ENCODE assay signal across 33 mouse cellular contexts in the genomic region with DNA sequence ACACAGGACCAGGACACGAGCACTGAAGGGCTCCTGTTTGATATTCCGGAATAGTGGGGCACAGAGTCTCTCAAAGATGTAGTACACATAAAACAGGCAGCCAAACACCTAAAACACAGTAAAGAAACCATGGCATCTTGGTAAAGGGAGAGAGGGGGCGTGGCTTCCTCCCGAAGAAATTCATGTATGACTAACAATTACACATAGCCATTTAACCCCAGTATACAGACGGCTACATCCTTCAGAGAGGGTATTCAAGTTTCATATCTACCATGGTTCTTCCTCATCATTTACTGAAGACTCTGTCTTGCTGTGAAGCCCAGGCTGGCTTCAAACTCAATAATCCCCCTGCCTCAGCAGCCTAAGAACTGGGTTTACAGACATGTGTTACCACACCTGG. TPM values are rescaled to one million over a fixed set of nuclear protein-coding genes. Genes with fewer than 3 reads are reported as not detected.
A peak's percentile ranks its signal among the peaks of the same experiment; 100 is the strongest.
DNase-seq lines count a peak whose midpoint lies in the region; ATAC-seq and TF ChIP-seq lines count a peak whose summit lies in the region.
"Had no signal": no experiment of that assay in that cellular context is flagged by ENCODE, and none has a peak within 500 bp of the region (broad histone marks: within the 10 kb centered on the region; RNA-seq: fewer than 3 reads in every experiment).

No protein-coding gene starts in this region.

- TF ChIP-seq RAD21 in CH12.LX (IDR thresholded peaks at IDR 0.05; ENCODE audit: low read depth, low read length) = no peak

- H3K79me2 ChIP-seq in CH12.LX (replicated peaks; ENCODE audit: control insufficient read depth, extremely low read depth, insufficient read depth, poor library complexity, severe bottlenecking) = no peaks in the 10 kb centered on the region

- H3K27me3 ChIP-seq in liver, postnatal 0 days (ENCODE audit: insufficient read depth, low read length) = no peaks in the 10 kb centered on the region
- H3K27me3 ChIP-seq in liver, embryonic 12.5 days (replicated peaks) = no peaks in the 10 kb centered on the region
- H3K27me3 ChIP-seq in CH12.LX (replicated peaks) = no peaks in the 10 kb centered on the region
- H3K27me3 ChIP-seq in splenic B cell, adult 2 months (ENCODE audit: control insufficient read depth, insufficient read depth, low read length, poor library complexity, severe bottlenecking) = no peaks in the 10 kb centered on the region
- no peaks in the 10 kb centered on the region for H3K27me3 ChIP-seq in midbrain, embryonic 16.5 days (ENCODE audit: control insufficient read depth, insufficient read depth, low read depth, low read length)
- H3K27me3 ChIP-seq: forebrain, embryonic 15.5 days; hindbrain, embryonic 13.5 days; kidney, embryonic 15.5 days; liver, embryonic 13.5 days; midbrain, embryonic 15.5 days; stomach, embryonic 15.5 days had no signal

- dilution Hi-C loops in CH12.LX (cut with MboI; ENCODE audit: extremely low pct_ligation_motif_present, extremely low pct_unique_long_range_greater_than_20kb, low sequenced_read_pairs) = no loop called here

- TF ChIP-seq POLR2A in CH12.LX (IDR thresholded peaks at IDR 0.05; ENCODE audit: low read depth, low read length) = no peak

- H3K9me3 ChIP-seq in liver, postnatal 0 days (ENCODE audit: low read length) = no peaks in the 10 kb centered on the region
- no peaks in the 10 kb centered on the region for H3K9me3 ChIP-seq in liver, embryonic 12.5 days (replicated peaks)
- H3K9me3 ChIP-seq in CH12.LX (replicated peaks; ENCODE audit: low read length) = no peaks in the 10 kb centered on the region
- no peaks in the 10 kb centered on the region for H3K9me3 ChIP-seq in midbrain, embryonic 16.5 days (replicated peaks; ENCODE audit: control insufficient read depth, low read length, poor library complexity, severe bottlenecking)
- H3K9me3 ChIP-seq: forebrain, embryonic 15.5 days; hindbrain, embryonic 13.5 days; kidney, embryonic 15.5 days; liver, embryonic 13.5 days; midbrain, embryonic 10.5 days; midbrain, embryonic 15.5 days; stomach, embryonic 15.5 days had no signal

- H3K4me1 ChIP-seq in liver, postnatal 0 days (ENCODE audit: insufficient read depth) = no peaks in the 10 kb centered on the region
- H3K4me1 ChIP-seq in liver, embryonic 12.5 days = no peaks in the 10 kb centered on the region
- peaks cover 11 to 22% of the 10 kb centered on the region in 2 experiments for H3K4me1 ChIP-seq in CH12.LX (ENCODE audit: control insufficient read depth in 1 of 2, insufficient read depth in 2 of 2)
- no peaks in the 10 kb centered on the region for H3K4me1 ChIP-seq in midbrain, embryonic 16.5 days (ENCODE audit: control insufficient read depth, insufficient read depth, low read length)
- H3K4me1 ChIP-seq: forebrain, embryonic 15.5 days; hindbrain, embryonic 13.5 days; kidney, embryonic 15.5 days; liver, embryonic 13.5 days; midbrain, embryonic 10.5 days; midbrain, embryonic 15.5 days; stomach, embryonic 15.5 days had no signal

- in situ Hi-C loops in CH12.LX (cut with MboI; ENCODE audit: low pct_ligation_motif_present, low pct_unique_long_range_greater_than_20kb, low sequenced_read_pairs) = no loop called here

- peaks cover 44% of the 10 kb centered on the region for H3K36me3 ChIP-seq in liver, postnatal 0 days (replicated peaks; ENCODE audit: insufficient read depth, low read length)
- H3K36me3 ChIP-seq in liver, embryonic 12.5 days = peaks cover 71% of the 10 kb centered on the region
- H3K36me3 ChIP-seq in CH12.LX (replicated peaks in 1 of 2; ENCODE audit: control insufficient read depth in 1 of 2, insufficient read depth in 1 of 2, low read length in 1 of 2) = peaks cover 6 to 35% of the 10 kb centered on the region in 2 experiments
- peaks cover 10% of the 10 kb centered on the region for H3K36me3 ChIP-seq in splenic B cell, adult 2 months (ENCODE audit: control insufficient read depth, insufficient read depth, low read length, poor library complexity, severe bottlenecking)
- H3K36me3 ChIP-seq in midbrain, embryonic 16.5 days (ENCODE audit: control insufficient read depth, insufficient read depth, low read length) = peaks cover 4% of the 10 kb centered on the region; the same call in 1 of the 2 replicates
- H3K36me3 ChIP-seq: midbrain, embryonic 15.5 days had no signal

- no peak overlapping the region for H3K9ac ChIP-seq in liver, postnatal 0 days (replicated peaks)
- no peak overlapping the region for H3K9ac ChIP-seq in liver, embryonic 12.5 days
- no peak overlapping the region for H3K9ac ChIP-seq in CH12.LX (ENCODE audit: insufficient read depth, low read depth)
- H3K9ac ChIP-seq in midbrain, embryonic 16.5 days (ENCODE audit: low read depth, low read length) = no peak overlapping the region
- H3K9ac ChIP-seq: forebrain, embryonic 15.5 days; hindbrain, embryonic 13.5 days; kidney, embryonic 15.5 days; liver, embryonic 13.5 days; midbrain, embryonic 15.5 days; stomach, embryonic 15.5 days had no signal

- DNase-seq in liver, postnatal 0 days = no peak
- DNase-seq in CH12.LX (ENCODE audit: extremely low read depth) = peak; percentile 33
- DNase-seq in induced T-regulatory cell, adult 2 months (ENCODE audit: low read depth) = peak; percentile 21
- peak; percentile 38 for DNase-seq in splenic B cell, adult 2 months (ENCODE audit: low read depth, low spot score)
- DNase-seq in layer of hippocampus, postnatal 36 days = no peak
- no peak for DNase-seq in embryo, embryonic 9.5 days (ENCODE audit: extremely low spot score)
- DNase-seq: adrenal gland, adult 2 months; cerebellum, adult 11 months; cerebellum, postnatal 10 days; gastrocnemius, postnatal 25 days; heart, postnatal 4 days; kidney, adult 18-20 months; kidney, postnatal 25 days; left cerebral cortex, postnatal 4 days; liver, embryonic 13.5 days; lung, adult 2 months; lung, postnatal 10 days; right cerebral cortex, postnatal 4 days; thymus, postnatal 36 days had no signal

- 0 out of 2 replicates have a peak, but pooled peaks have one; percentile 3 for ATAC-seq in liver, postnatal 0 days
- ATAC-seq in liver, embryonic 12.5 days = no peak
- no peak for ATAC-seq in midbrain, embryonic 16.5 days
- ATAC-seq: activated CD4-positive, CD25-positive, alpha-beta regulatory T cell, adult 4 months; forebrain, embryonic 15.5 days; midbrain, embryonic 15.5 days had no signal

- TF ChIP-seq EP300 in liver, postnatal 0 days (IDR thresholded peaks at IDR 0.05; ENCODE audit: low read depth) = no peak
- no peak for TF ChIP-seq EP300 in CH12.LX (IDR thresholded peaks at IDR 0.05; ENCODE audit: low read length)

- TF ChIP-seq CTCF in liver, postnatal 0 days (IDR thresholded peaks at IDR 0.05; ENCODE audit: low read depth) = no peak
- no peak for TF ChIP-seq CTCF in CH12.LX (conservative IDR thresholded peaks at IDR 0.05 in 1 of 2, IDR thresholded peaks at IDR 0.05 in 1 of 2; ENCODE audit: low read depth in 2 of 2, low read length in 2 of 2)

- no peak overlapping the region for H3K27ac ChIP-seq in liver, postnatal 0 days (ENCODE audit: low read depth)
- no peak overlapping the region for H3K27ac ChIP-seq in liver, embryonic 12.5 days
- peak overlapping the region; percentile 67 for H3K27ac ChIP-seq in CH12.LX (ENCODE audit: insufficient read depth, low read depth)
- no peak overlapping the region for H3K27ac ChIP-seq in midbrain, embryonic 16.5 days (ENCODE audit: low read length)
- H3K27ac ChIP-seq: forebrain, embryonic 15.5 days; hindbrain, embryonic 13.5 days; kidney, embryonic 15.5 days; left cerebral cortex, adult 2 months; liver, embryonic 13.5 days; midbrain, embryonic 10.5 days; midbrain, embryonic 15.5 days; stomach, embryonic 15.5 days had no signal

- 76% methylated on average over 5 of the region's 5 CpGs for WGBS in liver, postnatal 0 days (ENCODE audit: insufficient replicate concordance)
- WGBS in liver, embryonic 12.5 days (ENCODE audit: insufficient replicate concordance) = 75% methylated on average over 5 of the region's 5 CpGs
- WGBS in midbrain, embryonic 16.5 days = 90% methylated on average over 5 of the region's 5 CpGs

- H3K4me2 ChIP-seq in liver, postnatal 0 days (ENCODE audit: low read depth, low read length) = no peak overlapping the region
- no peak overlapping the region for H3K4me2 ChIP-seq in liver, embryonic 12.5 days
- H3K4me2 ChIP-seq in CH12.LX (ENCODE audit: insufficient read depth, low read depth, poor library complexity, severe bottlenecking) = peak overlapping the region; percentile 61
- H3K4me2 ChIP-seq in midbrain, embryonic 16.5 days (ENCODE audit: low read length) = no peak overlapping the region
- H3K4me2 ChIP-seq: forebrain, embryonic 15.5 days; heart, embryonic 11.5 days; hindbrain, embryonic 13.5 days; kidney, embryonic 15.5 days; liver, embryonic 13.5 days; midbrain, embryonic 15.5 days; stomach, embryonic 15.5 days had no signal

- H3K4me3 ChIP-seq in liver, postnatal 0 days (ENCODE audit: low read depth, low read length) = no peak overlapping the region
- no peak overlapping the region for H3K4me3 ChIP-seq in liver, embryonic 12.5 days
- H3K4me3 ChIP-seq in CH12.LX (replicated peaks in 1 of 3; ENCODE audit: low read depth in 2 of 3, low read length in 2 of 3, poor library complexity in 1 of 3) = peak overlapping the region in 1 of 3 experiments; percentile 29
- H3K4me3 ChIP-seq in midbrain, embryonic 16.5 days (ENCODE audit: low read depth, low read length) = no peak overlapping the region
- H3K4me3 ChIP-seq: forebrain, embryonic 15.5 days; hindbrain, embryonic 13.5 days; kidney, embryonic 15.5 days; left cerebral cortex, adult 2 months; liver, embryonic 13.5 days; midbrain, embryonic 10.5 days; midbrain, embryonic 15.5 days; stomach, embryonic 15.5 days had no signal

TF ChIP-seq in CH12.LX, 34 proteins besides CTCF, POLR2A, EP300 and RAD21 (continues in another document):
- peak; percentile 21; the same call in 1 of the 2 replicates for TF ChIP-seq MXI1 (IDR thresholded peaks at IDR 0.05; ENCODE audit: low read depth, low read length)
- 0 out of 2 replicates have a peak, but pooled peaks have one; percentile 5 for TF ChIP-seq CHD1 (IDR thresholded peaks at IDR 0.05; ENCODE audit: low read depth, low read length)

RNA-seq across cellular contexts. Expression of a gene that starts 16.8 kb away (rescaled TPM):
- not detected in 2 replicates for polyA plus RNA-seq in liver, postnatal 0 days (2015; fragmentation: Nextera tagmentation; extraction: Ambion mirVana)
- polyA plus RNA-seq in liver, embryonic 12.5 days (2016; fragmentation: Nextera tagmentation; extraction: Ambion mirVana) = 0.23 TPM in 1 of 2 replicates, not detected in the other
- total RNA-seq in CH12.LX (2012; rRNA removed) (not detected in 2 replicates), CH12.LX (2014; rRNA removed) (not detected in 2 replicates)
- polyA plus RNA-seq in CH12.LX (2012; ENCODE audit: insufficient read length, low read depth) = not detected in 2 replicates
- 1 to 10 TPM in 1 of 2 experiments, under 1 TPM in 1; 0.27 to 1.1 TPM for total RNA-seq in layer of hippocampus, postnatal 36 days (2021)
- polyA plus RNA-seq in midbrain, embryonic 16.5 days (2015; fragmentation: Nextera tagmentation; extraction: Ambion mirVana) = 0.10 and 0.24 TPM in 2 replicates
- total RNA-seq: gastrocnemius, adult 18-20 months; gastrocnemius, postnatal 25 days; heart, adult 18-20 months had no signal
- polyA plus RNA-seq: activated CD4-positive, CD25-positive, alpha-beta regulatory T cell, adult 4 months; liver, embryonic 13.5 days; neural tube, embryonic 11.5 days had no signal

RNA-seq across cellular contexts. Expression of a gene that starts 36.4 kb away (rescaled TPM):
- 42.5 and 43.9 TPM in 2 replicates for polyA plus RNA-seq in liver, postnatal 0 days (2015; fragmentation: Nextera tagmentation; extraction: Ambion mirVana)
- polyA plus RNA-seq in liver, embryonic 12.5 days (2016; fragmentation: Nextera tagmentation; extraction: Ambion mirVana) = 19.5 and 24.3 TPM in 2 replicates
- total RNA-seq in CH12.LX (2012; rRNA removed) (10.3 and 12.0 TPM in 2 replicates), CH12.LX (2014; rRNA removed) (13.5 and 16.9 TPM in 2 replicates)
- polyA plus RNA-seq in CH12.LX (2012; ENCODE audit: insufficient read length, low read depth) = 8.6 and 9.8 TPM in 2 replicates
- 10 to 100 TPM; 49.9 to 56.2 TPM for total RNA-seq in layer of hippocampus, postnatal 36 days (2021)
- 9.9 and 10.1 TPM in 2 replicates for polyA plus RNA-seq in midbrain, embryonic 16.5 days (2015; fragmentation: Nextera tagmentation; extraction: Ambion mirVana)

Comparison
In these comparisons a context has a peak if more than half of its experiments do, and no peak if none do; other contexts are left out.
1. DNase-seq: peak in CH12.LX (single experiment), induced T-regulatory cell, adult 2 months (single experiment) and splenic B cell, adult 2 months (single experiment); none in liver, postnatal 0 days (single experiment), layer of hippocampus, postnatal 36 days (0 of 2) and embryo, embryonic 9.5 days (single experiment).